Mouse (Mus musculus) intestine, postnatal 0 days (tissue): ENCODE results near the gene Kars. TPM values are rescaled to one million over a fixed set of nuclear protein-coding genes. Genes with fewer than 3 reads are reported as not detected.

Source experiments
- ATAC-seq: fragments of 200-750 bp; cut with Nextera tagmentation; 2 replicates; pipeline ENCODE4 v1.8.0; 2017; ENCODE audit warnings: mild to moderate bottlenecking, moderate TSS enrichment, moderate library complexity
- H3K27ac ChIP-seq: fragments of 300-500 bp; sonication (generic); 2 replicates; pipeline ENCODE4 v1.5.1; 2014; ENCODE audit warnings: mild to moderate bottlenecking, low read depth, low read length, moderate library complexity
- H3K27me3 ChIP-seq: fragments of 300-500 bp; sonication (generic); replicated peaks from 2 replicates; pipeline ENCODE4 v1.6.1; 2014; ENCODE audit warnings: low read length, mixed read lengths; ENCODE audit not compliant: control insufficient read depth, insufficient read depth
- H3K36me3 ChIP-seq: fragments of 300-500 bp; sonication (generic); 2 replicates; pipeline ENCODE4 v1.6.1; 2014; ENCODE audit warnings: mild to moderate bottlenecking, moderate library complexity; ENCODE audit not compliant: control insufficient read depth, insufficient read depth
- H3K4me1 ChIP-seq: fragments of 300-500 bp; sonication (generic); replicated peaks from 2 replicates; pipeline ENCODE4 v1.6.1; 2014; ENCODE audit warnings: antibody characterized with exemption, low read length, mixed read lengths; ENCODE audit not compliant: control insufficient read depth, insufficient read depth
- H3K4me2 ChIP-seq: fragments of 300-500 bp; sonication (generic); replicated peaks from 2 replicates; pipeline ENCODE4 v1.6.1; 2014; ENCODE audit warnings: low read depth, mild to moderate bottlenecking, moderate library complexity
- H3K4me3 ChIP-seq: fragments of 300-500 bp; sonication (generic); 2 replicates; pipeline ENCODE4 v1.5.1; 2014; ENCODE audit warnings: low read depth, low read length
- H3K9ac ChIP-seq: fragments of 300-500 bp; sonication (generic); 2 replicates; pipeline ENCODE4 v1.6.1; 2014; ENCODE audit warnings: mild to moderate bottlenecking, low read depth, low read length
- H3K9me3 ChIP-seq: fragments of 300-500 bp; sonication (generic); 2 replicates; pipeline ENCODE4 v1.6.1; 2016; ENCODE audit warnings: mixed run types; ENCODE audit not compliant: control insufficient read depth
- CTCF ChIP-seq: sonication (generic); IDR thresholded peaks from 2 replicates; pipeline ENCODE4 v1.5.1; 2016; ENCODE audit warnings: low read depth, mild to moderate bottlenecking, control low read depth, antibody characterized with exemption, moderate library complexity
- WGBS: fragments of 180-500 bp; shearing (Covaris S2); extraction: QIAGEN DNeasy Blood & Tissue Kit; methylation state at CpG from one replicate; pipeline ENCODE4 v1.1.7; 2014; 5-methylcytosine and 5-hydroxymethylcytosine counted together
- polyA plus RNA-seq: library from polyadenylated mRNA; unstranded; fragments of >200 nt; fragmentation: Nextera tagmentation; extraction: Ambion mirVana; gene quantifications from 2 replicates; pipeline ENCODE4 v1.2.1, GENCODE M21; 2015

The Kars gene
- polyA plus RNA-seq, 1 experiment from 2014 or later, result 63.7 TPM

GRCm38 (mm10) chr8:111950846-111951245, 60.3 kb downstream of the Kars start:
- no peak overlapping the region for H3K4me2 ChIP-seq
- 78% methylated on average over 3 of the region's 3 CpGs for WGBS
- no peaks in the 10 kb centered on the region for H3K27me3 ChIP-seq
- H3K4me3 ChIP-seq, result no peak overlapping the region
- no peak for ATAC-seq
- peaks cover 41% of the 10 kb centered on the region; the same call in 1 of the 2 replicates for H3K36me3 ChIP-seq
- no peak overlapping the region for H3K27ac ChIP-seq
- H3K9ac ChIP-seq, result no peak overlapping the region
- no peak for TF ChIP-seq CTCF
- H3K9me3 ChIP-seq, result no peaks in the 10 kb centered on the region
- H3K4me1 ChIP-seq, result no peaks in the 10 kb centered on the region

GRCm38 (mm10) chr8:111947954-111948353, 63.2 kb downstream of the Kars start:
- H3K4me3 ChIP-seq, result no peak overlapping the region
- no peaks in the 10 kb centered on the region for H3K27me3 ChIP-seq
- no peak overlapping the region for H3K27ac ChIP-seq
- no peak overlapping the region for H3K4me2 ChIP-seq
- no peaks in the 10 kb centered on the region for H3K9me3 ChIP-seq
- no peaks in the 10 kb centered on the region for H3K4me1 ChIP-seq
- TF ChIP-seq CTCF, result no peak
- WGBS, result 86% methylated on average over 8 of the region's 8 CpGs
- peaks cover 52% of the 10 kb centered on the region for H3K36me3 ChIP-seq
- no peak for ATAC-seq
- no peak overlapping the region for H3K9ac ChIP-seq

- no peak for TF ChIP-seq CTCF
- no peak for ATAC-seq
- Histone ChIP-seq H3K9me3 (no peaks in the 10 kb centered on the region), H3K4me2 (no peak overlapping the region), H3K9ac (no peak overlapping the region), H3K4me1 (no peaks in the 10 kb centered on the region), H3K27ac (no peak overlapping the region), H3K36me3 (peaks cover 59% of the 10 kb centered on the region), H3K4me3 (no peak overlapping the region), H3K27me3 (no peaks in the 10 kb centered on the region)
- 79% methylated on average over 2 of the region's 2 CpGs for WGBS
Observed at GRCm38 (mm10) chr8:111947144-111947543, 64.0 kb downstream of the Kars start.

- H3K36me3 ChIP-seq, result peaks cover 47% of the 10 kb centered on the region
- ATAC-seq, result no peak
Observed at GRCm38 (mm10) chr8:111943544-111943943, 67.6 kb downstream of the Kars start.

More at GRCm38 (mm10) chr8:111943544-111943943, 67.6 kb downstream of the Kars start:
- Histone ChIP-seq H3K9me3 (no peaks in the 10 kb centered on the region), H3K4me1 (no peaks in the 10 kb centered on the region; the same call in 1 of the 2 replicates), H3K4me2 (no peak overlapping the region), H3K9ac (no peak overlapping the region), H3K27me3 (no peaks in the 10 kb centered on the region), H3K27ac (no peak overlapping the region), H3K4me3 (no peak overlapping the region)
- 69% methylated on average over 2 of the region's 2 CpGs for WGBS
- no peak for TF ChIP-seq CTCF

Other genes starting within 250 kb of the Kars start
- 87.2 and 89.5 TPM in 2 replicates for gene Cfdp1, start 157.0 kb downstream of the Kars start, polyA plus RNA-seq
- 24.1 and 25.4 TPM in 2 replicates for gene Tmem170, start 134.6 kb downstream of the Kars start, polyA plus RNA-seq
- 0.44 and 0.54 TPM in 2 replicates for gene Chst5, start 100.9 kb downstream of the Kars start, polyA plus RNA-seq
- 1.8 and 2.2 TPM in 2 replicates for gene Tmem231, start 77.4 kb downstream of the Kars start, polyA plus RNA-seq
- 298 and 308 TPM in 2 replicates for gene Gabarapl2, start 70.6 kb downstream of the Kars start, polyA plus RNA-seq
- 1.2 and 1.4 TPM in 2 replicates for gene Adat1, start 19.0 kb downstream of the Kars start, polyA plus RNA-seq
- 10.1 and 11.2 TPM in 2 replicates for gene Terf2ip, start 75 bp upstream of the Kars start, polyA plus RNA-seq
- gene Gm6793, start 3.7 kb upstream of the Kars start, polyA plus RNA-seq, result 0.21 and 0.29 TPM in 2 replicates